Mouse (Mus musculus): ENCODE data around the gene Klk1b24.
"Not testable (repeated sequence)": the region's sequence is repeated elsewhere in the genome, so short reads cannot be mapped to it uniquely, and the experiment has no call there.

Gene Klk1b24

GRCm38 (mm10) chr7:44187936-44188335, at the start of gene Klk1b24:
Gene Klk1b24 (plus strand): TSS chr7:44188236.
- not testable (repeated sequence) for DNase-seq (ENCODE audit: low read depth in 1 of 2, low spot score in 2 of 2)

GRCm38 (mm10) chr7:44179299-44180045, 8.6 kb upstream of the Klk1b24 start:
- no peak for DNase-seq (ENCODE audit: low read depth in 1 of 2, low spot score in 2 of 2)

- not testable (repeated sequence) for DNase-seq (ENCODE audit: low read depth in 1 of 2, low spot score in 2 of 2)
Observed at GRCm38 (mm10) chr7:44186516-44186915, 1.5 kb upstream of the Klk1b24 start.

- not testable (repeated sequence) for DNase-seq (ENCODE audit: low read depth in 1 of 2, low spot score in 2 of 2)
Observed at GRCm38 (mm10) chr7:44193466-44193865, 5.4 kb downstream of the Klk1b24 start.

- DNase-seq (ENCODE audit: low read depth in 1 of 2, low spot score in 2 of 2) = no peak
Observed at GRCm38 (mm10) chr7:44197891-44198290, 9.9 kb downstream of the Klk1b24 start, which contains the start of gene Klk1b3. Gene Klk1b3 (plus strand): TSS chr7:44198191.

GRCm38 (mm10) chr7:44207135-44207534, 19.1 kb downstream of the Klk1b24 start, which contains the start of gene Klk1b4:
Gene Klk1b4 (plus strand): TSS chr7:44207435.
- DNase-seq (ENCODE audit: low read depth in 1 of 2, low spot score in 2 of 2) = not testable (repeated sequence)

GRCm38 (mm10) chr7:44208307-44208706, 20.3 kb downstream of the Klk1b24 start:
- DNase-seq (ENCODE audit: low read depth in 1 of 2, low spot score in 2 of 2) = no peak

- DNase-seq (ENCODE audit: low read depth in 1 of 2, low spot score in 2 of 2) = no peak
Observed at GRCm38 (mm10) chr7:44215645-44216044, 27.6 kb downstream of the Klk1b24 start, which contains the start of gene Klk1b5. Gene Klk1b5 (plus strand): TSS chr7:44215945.

GRCm38 (mm10) chr7:44221601-44222000, 33.6 kb downstream of the Klk1b24 start:
- not testable (repeated sequence) for DNase-seq (ENCODE audit: low read depth in 1 of 2, low spot score in 2 of 2)

- DNase-seq (ENCODE audit: low read depth in 1 of 2, low spot score in 2 of 2) = not testable (repeated sequence)
Observed at GRCm38 (mm10) chr7:44222335-44222734, 34.3 kb downstream of the Klk1b24 start.

- DNase-seq (ENCODE audit: low read depth in 1 of 2, low spot score in 2 of 2) = no peak
Observed at GRCm38 (mm10) chr7:44225076-44225475, 37.0 kb downstream of the Klk1b24 start, which contains the start of gene Klk1. Gene Klk1 (plus strand): TSS chr7:44225360.

- no peak for DNase-seq (ENCODE audit: low read depth in 1 of 2, low spot score in 2 of 2)
Observed at GRCm38 (mm10) chr7:44235909-44236308, 47.9 kb downstream of the Klk1b24 start, which contains the start of gene Gm36864. Gene Gm36864 (plus strand): TSS chr7:44236177.

GRCm38 (mm10) chr7:44239913-44240312, 51.9 kb downstream of the Klk1b24 start:
- DNase-seq (ENCODE audit: low read depth in 1 of 2, low spot score in 2 of 2) = no peak

GRCm38 (mm10) chr7:44240712-44241111, 52.7 kb downstream of the Klk1b24 start:
- no peak for DNase-seq (ENCODE audit: low read depth in 1 of 2, low spot score in 2 of 2)

GRCm38 (mm10) chr7:44241163-44241562, 53.1 kb downstream of the Klk1b24 start:
- DNase-seq (ENCODE audit: low read depth in 1 of 2, low spot score in 2 of 2) = no peak
